Mouse (Mus musculus) ES-CJ7 (cell line): ENCODE measurements around the gene Suv39h2.

Experiments used
- DNase-seq: peaks from one replicate; pipeline ENCODE4 v3.0.0; 2011; ENCODE audit warnings: low read depth, low spot score

Suv39h2 gene

DNA sequence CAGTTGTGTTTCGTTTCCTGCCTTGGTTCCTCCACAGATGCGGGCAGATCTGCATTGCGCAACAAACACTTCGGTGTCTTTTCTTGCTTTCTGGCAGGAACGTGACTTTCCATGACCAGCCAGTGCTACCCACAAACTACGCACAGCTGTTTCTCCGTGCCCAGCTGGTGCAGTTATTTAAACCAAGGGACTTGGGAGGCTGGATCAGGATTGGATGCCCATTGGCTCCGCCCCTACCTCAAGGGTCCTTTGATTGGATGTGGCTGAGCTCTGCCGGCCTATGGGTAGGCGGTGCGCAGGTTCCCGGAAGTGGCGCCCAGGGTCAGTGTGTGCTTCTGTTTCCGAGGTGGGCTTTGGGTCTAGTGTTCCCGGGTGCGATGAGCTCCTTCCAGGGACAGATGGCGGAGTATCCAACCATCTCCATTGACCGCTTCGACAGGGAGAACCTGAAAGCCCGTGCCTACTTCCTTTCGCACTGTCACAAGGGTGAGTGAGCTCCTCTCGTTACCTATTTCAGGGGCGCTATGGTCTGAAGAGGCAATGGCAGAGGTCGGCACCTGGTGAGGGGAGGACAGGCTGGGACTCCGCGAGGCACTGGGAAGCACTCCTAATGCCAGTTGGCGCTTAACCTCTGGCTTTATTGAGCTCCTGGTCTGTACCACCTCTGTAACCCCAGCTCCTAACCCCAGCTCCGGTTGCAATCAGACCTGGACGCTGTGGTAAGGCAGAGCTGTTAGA is 50.8 kb downstream of the Suv39h2 start, which contains the start of gene Dclre1c:
Gene Dclre1c, plus strand, starts transcription at position 291 of the 738 bp plus-strand sequence.
- DNase-seq = peak; percentile 89

DNA sequence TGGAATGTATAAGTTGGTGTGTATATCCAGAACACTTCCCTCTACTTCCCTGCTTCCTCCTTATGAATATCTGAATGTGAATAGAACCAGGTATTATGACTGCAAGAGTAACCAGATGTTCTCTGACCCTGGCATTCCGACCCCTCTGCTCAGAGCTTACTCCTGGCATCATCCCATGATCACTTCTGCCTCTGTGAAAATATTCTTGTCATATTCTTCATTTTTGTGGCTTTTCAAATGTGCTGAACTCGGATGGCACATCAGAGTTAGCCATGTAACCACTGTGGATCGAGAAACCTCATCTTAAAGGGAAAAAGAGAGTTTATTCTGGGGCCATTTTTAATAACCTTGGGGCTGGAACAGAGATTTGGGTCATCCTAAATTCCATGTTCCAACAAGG is 52.3 kb downstream of the Suv39h2 start, which contains the start of gene Meig1:
Gene Meig1, minus strand, starts transcription at position 101 of the 400 bp plus-strand sequence.
- DNase-seq = no peak

DNA sequence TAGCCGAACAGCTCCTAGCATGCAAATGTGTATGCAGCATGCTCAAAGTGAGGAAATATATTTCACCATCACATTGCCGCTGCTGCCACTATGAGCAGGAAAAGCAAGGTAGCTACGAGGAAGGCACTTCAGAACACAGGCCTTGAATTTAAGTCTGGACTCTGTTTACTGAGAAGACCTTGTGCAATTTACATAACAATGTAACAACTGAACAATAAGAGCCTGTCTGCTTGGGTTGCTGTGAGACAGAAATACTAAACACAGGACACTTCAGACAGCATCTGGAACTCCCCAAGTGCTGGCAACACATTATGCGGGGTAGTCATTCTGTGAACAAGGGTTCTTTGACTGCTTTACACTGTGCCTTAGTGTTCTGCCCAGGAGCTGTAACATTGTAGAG is 54.7 kb downstream of the Suv39h2 start:
- peak; percentile 53 for DNase-seq

DNA sequence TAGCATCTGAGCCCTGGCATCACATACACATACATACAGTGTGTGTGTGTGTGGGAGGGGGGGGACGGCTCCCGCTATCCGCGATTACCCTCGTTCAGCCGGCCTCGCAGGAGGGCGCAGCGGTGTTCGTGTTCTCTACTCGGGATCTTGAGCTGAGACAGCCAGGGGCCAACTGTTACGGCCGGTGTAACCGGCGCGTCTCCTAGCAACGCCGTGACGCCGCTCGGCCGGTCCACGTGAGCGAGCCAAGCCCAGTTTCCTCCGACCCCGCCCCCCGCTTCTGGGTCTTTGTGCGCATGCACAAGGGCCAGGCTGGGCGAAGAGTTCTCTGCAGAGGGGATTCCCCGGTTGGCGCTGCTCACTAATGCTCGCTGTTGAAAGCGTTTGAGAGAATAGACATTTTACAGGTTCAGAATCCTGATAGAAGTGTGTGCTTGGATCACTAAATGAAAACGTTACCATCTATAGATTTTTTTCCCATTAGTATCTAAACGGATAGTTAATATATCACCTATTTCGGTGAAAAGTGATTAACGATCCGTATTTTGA is 55.9 kb downstream of the Suv39h2 start:
- peak; percentile 92 for DNase-seq

- DNase-seq = no peak
Observed at GRCm38 (mm10) chr2:3415676-3416075, 59.2 kb downstream of the Suv39h2 start.

DNA sequence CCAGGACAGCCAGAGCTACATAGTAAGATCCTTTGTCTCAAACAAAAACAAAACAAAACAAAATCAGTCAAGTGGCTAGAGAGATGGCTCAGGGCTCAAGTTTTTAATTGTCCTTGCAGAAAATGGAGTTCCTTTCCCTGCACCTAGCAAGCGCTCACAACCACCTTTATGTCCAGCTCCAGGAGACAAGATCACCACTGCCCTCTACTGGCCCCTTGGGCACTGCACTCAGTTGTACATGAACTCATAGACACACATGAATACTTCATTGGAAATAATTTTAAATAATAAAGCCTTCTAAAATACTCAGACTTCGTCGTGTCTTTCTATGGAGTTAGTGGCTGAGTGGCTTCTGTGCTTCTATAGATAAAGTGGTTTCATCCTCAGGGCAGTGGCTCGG is 60.6 kb downstream of the Suv39h2 start:
- peak; percentile 76 for DNase-seq

GRCm38 (mm10) chr2:3407756-3408155 is 67.1 kb downstream of the Suv39h2 start:
- no peak for DNase-seq

DNA sequence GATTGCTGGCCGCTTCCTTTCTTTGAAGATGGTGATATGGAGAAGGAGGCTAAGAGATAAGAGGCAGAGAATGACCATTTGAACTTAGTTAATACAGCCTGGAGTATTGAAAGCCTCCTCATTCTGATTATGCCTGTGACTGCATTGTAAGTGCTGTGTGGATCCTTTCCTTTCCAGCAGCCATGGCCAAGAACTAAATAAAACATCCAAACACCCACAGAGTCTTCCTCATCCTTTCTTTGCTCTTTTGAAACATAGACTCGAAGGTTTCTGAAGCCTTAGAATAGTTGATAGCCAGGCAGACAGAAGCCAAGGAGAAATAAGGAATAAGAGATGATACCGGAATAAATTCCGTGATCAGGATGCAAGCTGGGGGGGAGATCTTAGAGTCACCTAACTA is 68.8 kb downstream of the Suv39h2 start:
- no peak for DNase-seq
